In the genomic region with DNA sequence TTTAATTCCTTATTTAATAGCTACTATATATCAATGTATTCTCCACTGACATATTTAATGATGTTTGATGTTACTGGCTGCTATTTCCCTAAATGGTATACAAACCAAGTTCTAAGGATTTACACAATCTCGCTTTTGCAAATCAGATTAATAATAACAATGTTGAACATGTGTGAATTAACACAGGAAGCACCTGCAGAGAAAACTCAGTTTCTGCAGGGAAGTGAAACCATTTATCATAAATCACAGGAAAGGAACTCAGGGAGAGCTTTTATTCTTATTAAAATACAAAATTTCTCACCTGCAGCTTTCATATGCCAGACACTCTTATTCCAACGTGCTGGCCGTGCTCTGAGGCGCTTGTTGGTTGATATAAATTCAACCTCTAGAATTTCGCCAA, we compare ENCODE assay signal across 21 mouse cellular contexts.
A peak's percentile ranks its signal among the peaks of the same experiment; 100 is the strongest.
DNase-seq lines count a peak whose midpoint lies in the region; ATAC-seq and TF ChIP-seq lines count a peak whose summit lies in the region.
"Had no signal": no experiment of that assay in that cellular context is flagged by ENCODE, and none has a peak within 500 bp of the region (broad histone marks: within the 10 kb centered on the region; RNA-seq: fewer than 3 reads in every experiment).

No protein-coding gene starts in this region.

- WGBS in limb, embryonic 11.5 days, result 57% methylated on average over 5 of the region's 5 CpGs
- WGBS in limb, embryonic 10.5 days, result 81% methylated on average over 5 of the region's 5 CpGs
- 72% methylated on average over 5 of the region's 5 CpGs for WGBS in intestine, postnatal 0 days

- peak; percentile 44; the same call in 1 of the 2 replicates for ATAC-seq in limb, embryonic 11.5 days (ENCODE audit: insufficient number of reproducible peaks, low FRiP score, low TSS enrichment, low read depth)
- ATAC-seq in megakaryocyte progenitor cell, adult 5-6 weeks (replicated peaks; ENCODE audit: poor library complexity), result peak; percentile 85
- ATAC-seq in intestine, postnatal 0 days, result no peak
- ATAC-seq: forebrain, embryonic 15.5 days; inflammation-experienced regulatory T-cells, adult 6 months; liver, embryonic 12.5 days had no signal

- DNase-seq in limb, embryonic 11.5 days (ENCODE audit: low spot score), result no peak
- no peak for DNase-seq in limb, embryonic 10.5 days (ENCODE audit: low spot score)
- DNase-seq in A20 (ENCODE audit: low read depth, low spot score), result peak; percentile 88
- peak; percentile 8 for DNase-seq in c-Kit-positive CD71-negative TER-119-negative erythroid progenitor cells, embryonic 14.5 days (ENCODE audit: low read depth)
- no peak for DNase-seq in layer of hippocampus, postnatal 14 days (ENCODE audit: low spot score in 2 of 2)
- DNase-seq: adrenal gland, adult 2 months; cerebellum, adult 11-12 months; cerebellum, postnatal 36 days; kidney, postnatal 10 days; layer of hippocampus, adult 9-11 months; lung, postnatal 14 days; right cerebral cortex, postnatal 25 days; thymus, adult 18-20 months had no signal

- H3K9ac ChIP-seq in limb, embryonic 11.5 days (ENCODE audit: low read length), result no peak overlapping the region
- H3K9ac ChIP-seq in intestine, postnatal 0 days (ENCODE audit: low read depth, low read length), result no peak overlapping the region
- H3K9ac ChIP-seq: embryonic facial prominence, embryonic 12.5 days; forebrain, embryonic 15.5 days; liver, embryonic 12.5 days; neural tube, embryonic 13.5 days had no signal

- H3K4me3 ChIP-seq in limb, embryonic 11.5 days (ENCODE audit: low read depth, low read length), result no peak overlapping the region
- H3K4me3 ChIP-seq in limb, embryonic 10.5 days, result no peak overlapping the region
- no peak overlapping the region for H3K4me3 ChIP-seq in intestine, postnatal 0 days (ENCODE audit: low read depth, low read length)
- H3K4me3 ChIP-seq: embryonic facial prominence, embryonic 12.5 days; forebrain, embryonic 15.5 days; liver, embryonic 12.5 days; neural tube, embryonic 13.5 days had no signal

- no peak overlapping the region for H3K27ac ChIP-seq in limb, embryonic 11.5 days (replicated peaks; ENCODE audit: low read depth, low read length)
- no peak overlapping the region for H3K27ac ChIP-seq in limb, embryonic 10.5 days
- H3K27ac ChIP-seq in intestine, postnatal 0 days (ENCODE audit: low read depth, low read length), result no peak overlapping the region
- H3K27ac ChIP-seq: embryonic facial prominence, embryonic 12.5 days; forebrain, embryonic 15.5 days; liver, embryonic 12.5 days; neural tube, embryonic 13.5 days had no signal

- no peaks in the 10 kb centered on the region for H3K4me1 ChIP-seq in limb, embryonic 11.5 days (ENCODE audit: control insufficient read depth, insufficient read depth, low read length)
- no peaks in the 10 kb centered on the region for H3K4me1 ChIP-seq in limb, embryonic 10.5 days
- H3K4me1 ChIP-seq in intestine, postnatal 0 days (replicated peaks; ENCODE audit: control insufficient read depth, insufficient read depth, low read length), result no peaks in the 10 kb centered on the region
- H3K4me1 ChIP-seq: embryonic facial prominence, embryonic 12.5 days; forebrain, embryonic 15.5 days; liver, embryonic 12.5 days; neural tube, embryonic 13.5 days had no signal

- H3K9me3 ChIP-seq in limb, embryonic 11.5 days (ENCODE audit: control insufficient read depth, low read length), result no peaks in the 10 kb centered on the region
- H3K9me3 ChIP-seq in limb, embryonic 10.5 days (replicated peaks), result no peaks in the 10 kb centered on the region
- H3K9me3 ChIP-seq in intestine, postnatal 0 days (ENCODE audit: control insufficient read depth), result no peaks in the 10 kb centered on the region
- H3K9me3 ChIP-seq: embryonic facial prominence, embryonic 12.5 days; forebrain, embryonic 15.5 days; liver, embryonic 12.5 days; neural tube, embryonic 13.5 days had no signal

- no peak overlapping the region for H3K4me2 ChIP-seq in limb, embryonic 11.5 days (ENCODE audit: low read depth, severe bottlenecking)
- no peak overlapping the region for H3K4me2 ChIP-seq in intestine, postnatal 0 days (replicated peaks; ENCODE audit: low read depth)
- H3K4me2 ChIP-seq: embryonic facial prominence, embryonic 12.5 days; forebrain, embryonic 15.5 days; liver, embryonic 12.5 days; midbrain, embryonic 11.5 days; neural tube, embryonic 13.5 days had no signal

- TF ChIP-seq CTCF in intestine, postnatal 0 days (IDR thresholded peaks at IDR 0.05; ENCODE audit: low read depth), result no peak

- H3K36me3 ChIP-seq in limb, embryonic 11.5 days (ENCODE audit: control insufficient read depth, insufficient read depth, low read length), result no peaks in the 10 kb centered on the region
- H3K36me3 ChIP-seq in limb, embryonic 10.5 days, result no peaks in the 10 kb centered on the region
- no peaks in the 10 kb centered on the region for H3K36me3 ChIP-seq in intestine, postnatal 0 days (ENCODE audit: control insufficient read depth, insufficient read depth)
- H3K36me3 ChIP-seq: embryonic facial prominence, embryonic 12.5 days; forebrain, embryonic 15.5 days; liver, embryonic 12.5 days; neural tube, embryonic 13.5 days had no signal

- H3K27me3 ChIP-seq in limb, embryonic 11.5 days (ENCODE audit: control insufficient read depth, insufficient read depth, low read length), result no peaks in the 10 kb centered on the region
- no peaks in the 10 kb centered on the region for H3K27me3 ChIP-seq in limb, embryonic 10.5 days (ENCODE audit: low read depth, poor library complexity, severe bottlenecking)
- no peaks in the 10 kb centered on the region for H3K27me3 ChIP-seq in intestine, postnatal 0 days (replicated peaks; ENCODE audit: control insufficient read depth, insufficient read depth, low read length)
- H3K27me3 ChIP-seq: embryonic facial prominence, embryonic 12.5 days; forebrain, embryonic 15.5 days; liver, embryonic 12.5 days; neural tube, embryonic 13.5 days had no signal

Comparison
In these comparisons a context has a peak if more than half of its experiments do, and no peak if none do; other contexts are left out.
1. DNase-seq: peak in A20 (single experiment) and c-Kit-positive CD71-negative TER-119-negative erythroid progenitor cells, embryonic 14.5 days (single experiment); none in limb, embryonic 11.5 days (single experiment), limb, embryonic 10.5 days (single experiment) and layer of hippocampus, postnatal 14 days (0 of 2).